Mouse (Mus musculus): ENCODE results near the gene Ror2.

The Ror2 gene

DNA sequence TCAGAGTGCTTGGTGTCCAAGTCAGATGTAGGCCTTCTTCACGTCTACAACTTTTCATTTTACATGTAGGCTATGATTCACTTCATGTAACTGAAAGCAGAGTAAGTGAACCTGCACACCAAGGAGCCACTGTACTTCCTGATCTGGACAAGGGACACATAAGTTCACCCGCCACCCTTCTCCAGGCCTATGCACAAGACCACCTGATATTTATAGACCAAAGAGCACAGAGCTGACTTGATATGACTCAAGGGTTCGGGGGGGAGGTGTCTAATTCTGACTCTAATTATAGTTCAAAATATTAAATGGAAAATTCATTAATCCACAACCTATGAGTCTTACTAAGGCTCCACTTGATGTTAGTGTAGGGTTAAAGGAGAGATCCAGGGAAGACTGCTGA, 14.3 kb downstream of the Ror2 start:
- DNase-seq = no peak

DNA sequence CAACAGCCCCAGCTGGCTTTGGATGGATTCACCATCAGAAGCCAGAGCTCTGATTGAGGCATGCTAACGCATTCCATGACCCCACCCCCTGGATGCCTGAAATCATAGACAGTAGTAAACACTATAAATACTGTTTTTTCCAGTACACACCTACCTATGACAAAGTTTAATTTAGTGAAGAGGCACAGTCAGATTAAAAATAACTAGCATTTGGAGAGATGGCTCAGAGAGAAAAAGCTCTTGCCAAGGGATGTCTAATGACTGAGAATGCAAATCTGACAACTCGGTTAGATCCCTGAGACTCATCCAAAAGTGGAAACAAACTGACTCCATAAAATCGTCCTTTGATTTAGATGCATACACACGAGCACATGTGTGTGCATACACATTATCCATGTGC, 15.4 kb downstream of the Ror2 start:
- no peak for DNase-seq

DNA sequence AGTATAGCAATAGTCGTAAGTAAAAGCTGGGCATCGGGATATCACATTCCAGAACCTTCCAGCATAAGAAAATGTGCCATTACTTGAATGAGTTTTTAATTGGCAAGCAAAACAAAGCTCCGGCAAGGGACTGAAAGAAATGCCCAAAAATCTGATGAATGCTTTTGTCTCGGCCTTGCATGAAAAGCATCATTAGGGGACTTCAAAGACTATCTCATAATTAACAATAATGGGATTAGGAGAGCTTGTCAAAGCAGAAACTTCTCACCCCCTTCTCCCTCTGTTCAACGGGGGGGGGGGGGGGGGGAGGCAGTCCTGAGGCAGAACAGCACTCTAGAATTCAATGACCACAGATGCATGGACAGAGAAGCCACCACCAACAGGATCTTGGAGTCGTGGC, 17.4 kb downstream of the Ror2 start:
- no peak for DNase-seq

DNA sequence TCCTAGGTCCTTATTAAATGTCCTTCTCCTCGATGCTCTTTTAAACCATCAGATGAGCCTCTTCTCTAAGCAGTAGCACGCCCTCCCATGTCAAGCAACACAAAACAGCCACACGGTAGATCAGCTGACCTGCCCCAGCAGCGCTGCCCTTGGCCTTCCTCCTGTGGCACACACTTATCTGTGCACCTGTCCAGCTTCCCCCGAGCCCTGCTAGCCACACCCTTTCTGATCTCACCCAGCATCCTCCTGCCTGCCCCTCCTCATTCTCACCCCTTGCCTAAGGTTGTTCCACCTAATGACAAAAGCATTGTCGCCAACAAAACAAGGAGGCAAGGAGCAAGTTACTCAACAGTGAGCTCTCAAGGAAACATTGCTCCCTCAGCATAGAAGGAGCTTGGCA, 18.1 kb downstream of the Ror2 start:
- no peak for DNase-seq

DNA sequence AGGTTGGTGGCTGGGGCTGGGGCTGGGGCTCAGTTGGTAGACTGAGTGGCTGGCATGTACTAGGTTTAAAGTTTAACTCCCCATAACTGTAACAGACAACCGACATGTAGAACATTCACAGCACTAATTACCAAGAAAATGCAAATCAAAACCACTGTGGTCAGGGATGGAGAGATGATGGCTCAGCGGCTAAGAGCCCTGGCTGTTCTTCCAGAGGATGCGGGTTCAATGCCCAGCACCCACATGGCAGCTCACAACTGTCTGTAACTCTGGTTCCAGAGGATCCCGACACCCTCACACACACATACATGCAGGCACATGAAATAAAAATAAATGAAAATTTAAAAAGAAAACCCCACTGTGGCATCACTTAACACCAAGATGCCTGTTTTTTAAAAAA, 18.8 kb downstream of the Ror2 start:
- no peak for DNase-seq

DNA sequence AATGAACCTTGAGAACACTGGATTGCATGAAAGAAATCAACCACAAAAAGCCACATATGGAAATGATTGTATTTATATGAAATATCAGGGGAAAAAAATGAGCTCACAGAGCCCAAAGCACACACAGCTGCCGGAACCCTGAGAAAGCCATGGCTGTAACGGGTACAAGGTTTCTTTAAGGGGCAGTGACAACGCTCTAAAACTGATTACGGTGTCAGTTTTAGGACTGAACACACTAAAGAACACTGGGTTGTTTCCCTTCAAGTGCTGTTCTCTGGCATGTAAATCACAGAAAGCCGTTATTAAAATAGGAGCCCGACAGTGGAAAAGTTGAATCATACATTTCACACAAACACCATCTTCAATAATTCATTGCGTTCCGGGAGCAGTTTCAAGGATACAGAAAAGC, 19.4 kb downstream of the Ror2 start:
- DNase-seq = no peak

DNA sequence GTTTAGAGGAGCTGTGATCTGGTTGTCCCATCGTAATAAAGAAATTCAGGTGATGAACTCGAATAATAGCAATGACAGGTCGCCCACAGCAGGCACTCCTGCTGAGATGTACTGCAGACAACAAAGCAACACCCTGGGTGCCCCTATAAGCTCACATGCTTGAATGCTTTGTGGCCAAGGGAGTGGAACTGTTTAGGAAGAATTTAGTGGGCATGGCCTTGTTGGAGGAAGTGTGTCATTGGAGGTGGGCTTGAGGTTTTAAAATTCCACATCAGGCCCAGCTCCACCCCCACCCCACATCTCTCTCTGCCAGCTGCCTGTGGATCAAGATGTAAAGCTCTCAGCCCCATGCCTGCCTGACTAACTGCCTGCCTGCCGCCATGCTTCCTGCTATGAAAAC, 21.0 kb downstream of the Ror2 start:
- no peak for DNase-seq

DNA sequence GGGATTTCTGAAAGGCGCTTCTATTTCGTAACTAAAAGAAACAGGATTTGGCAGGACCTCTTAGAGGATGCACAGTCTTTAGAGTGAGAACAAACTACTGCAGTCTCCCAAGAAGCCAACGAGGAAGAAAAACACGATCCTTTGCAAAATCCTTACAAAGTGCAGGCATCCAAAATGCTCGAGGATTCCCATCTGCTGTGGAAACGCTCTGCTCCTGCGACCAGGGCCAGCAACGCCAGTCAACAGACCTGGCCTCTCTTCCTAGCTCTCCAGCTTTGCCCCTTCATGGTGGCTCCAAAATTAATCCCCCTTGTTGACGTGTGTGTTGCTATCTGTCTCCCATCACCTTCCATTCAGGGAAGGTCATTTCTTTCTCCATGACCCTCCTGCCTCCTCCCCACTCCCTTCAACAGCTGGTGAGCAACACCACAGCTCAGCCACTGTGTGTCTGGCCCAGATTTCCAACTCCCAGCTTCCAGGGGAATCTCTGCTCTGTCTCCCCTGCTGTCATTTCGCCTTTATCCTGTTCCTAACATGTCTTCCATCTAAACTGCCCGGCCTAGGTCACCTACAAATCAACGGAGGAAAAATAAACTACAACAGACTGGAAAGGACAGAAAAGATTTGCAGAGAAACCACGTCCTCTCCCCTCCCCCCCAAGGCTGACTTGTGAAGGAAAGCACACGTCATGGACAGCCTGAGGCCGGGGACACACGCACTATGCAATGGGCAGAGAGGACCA, 23.2 kb downstream of the Ror2 start:
- peak; percentile 16 to 36 for DNase-seq

DNA sequence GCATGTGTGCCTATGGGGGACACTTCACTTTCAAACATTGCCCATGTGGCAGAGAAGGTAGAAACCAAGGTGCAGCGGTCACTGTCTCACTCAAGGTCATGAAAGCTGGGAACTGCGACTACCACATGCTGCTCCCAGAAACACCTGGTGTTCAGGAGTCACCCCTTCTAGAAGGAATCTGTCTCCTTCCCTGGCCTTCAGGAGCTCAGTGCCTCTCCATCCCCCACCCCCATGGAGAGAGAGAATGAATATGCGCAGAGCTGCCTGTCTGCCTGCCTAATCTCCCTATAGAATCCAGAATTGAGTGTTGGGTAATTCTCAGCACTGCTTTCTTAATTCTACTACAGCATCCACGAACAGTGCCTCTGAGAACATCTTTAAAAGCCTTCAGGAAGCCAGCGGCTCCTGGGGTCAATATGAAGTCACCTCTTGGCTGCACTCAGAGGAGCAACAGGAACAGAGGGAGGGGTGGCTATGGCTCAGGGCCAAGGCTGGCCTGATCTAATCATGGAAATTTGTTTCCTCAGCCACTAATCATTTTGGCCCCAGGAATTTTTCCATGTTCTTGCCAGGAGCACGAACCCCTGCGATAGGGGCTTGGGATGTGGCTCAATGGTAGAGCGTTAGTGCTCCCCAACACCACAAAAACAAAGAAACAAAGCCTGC, 24.7 kb downstream of the Ror2 start:
- DNase-seq = peak; percentile 67 to 75

DNA sequence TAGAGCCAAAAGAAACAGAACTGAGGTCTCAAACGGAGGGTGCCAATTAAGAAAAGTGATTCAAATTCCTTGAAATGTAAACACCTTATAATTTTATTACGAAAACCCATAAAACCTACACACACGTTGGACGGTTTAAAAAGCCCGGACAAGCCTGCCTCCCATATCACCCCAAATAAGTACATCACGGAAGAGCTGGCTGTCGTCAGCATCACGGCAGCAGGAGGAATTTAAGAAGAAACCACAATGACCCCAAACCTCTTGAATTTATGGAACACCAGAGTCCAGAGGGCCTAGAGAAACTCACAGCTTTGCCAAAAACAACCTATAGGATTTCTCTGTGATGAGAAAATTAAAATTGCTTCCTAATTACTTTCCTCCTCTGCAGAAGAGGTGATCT, 27.0 kb downstream of the Ror2 start:
- DNase-seq = no peak

DNA sequence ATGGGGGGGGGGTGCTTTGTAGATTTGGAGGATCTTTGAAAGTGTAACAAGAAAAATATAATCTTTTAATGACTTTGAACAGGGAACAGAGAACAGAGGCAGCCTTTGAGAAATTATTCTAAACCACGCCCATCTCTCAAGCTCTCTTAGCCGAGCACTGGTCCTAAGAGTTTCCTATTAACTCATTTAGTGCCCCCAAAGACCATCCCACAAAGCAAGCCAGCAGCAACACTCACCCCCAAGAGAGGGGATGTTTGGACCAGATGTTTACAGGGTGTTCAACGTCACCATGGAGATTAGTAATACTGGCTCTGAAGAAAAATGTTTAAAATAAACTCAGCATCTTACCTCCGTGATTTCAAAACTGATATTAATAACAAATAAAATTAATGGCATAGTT, 27.4 kb downstream of the Ror2 start:
- DNase-seq = no peak

DNA sequence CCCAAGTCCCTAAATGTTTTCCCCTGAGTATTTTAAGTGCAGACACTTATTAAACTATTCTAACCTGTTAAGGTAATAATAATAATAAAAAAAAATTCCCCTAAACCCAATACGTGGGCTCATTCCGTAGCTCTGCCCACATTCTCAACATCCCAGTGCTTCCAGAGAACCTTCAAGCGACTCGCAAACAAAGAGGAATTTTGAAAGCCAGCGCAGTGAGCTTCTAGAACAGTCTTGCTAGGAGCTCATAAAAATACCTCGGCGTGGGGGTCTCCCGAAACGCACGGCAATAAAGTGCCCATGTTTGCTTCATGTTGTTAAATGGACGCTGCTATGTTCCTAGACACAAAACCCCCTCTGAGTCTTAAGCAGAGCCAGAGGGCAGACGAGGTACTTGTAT, 32.7 kb downstream of the Ror2 start:
- DNase-seq = no peak

DNA sequence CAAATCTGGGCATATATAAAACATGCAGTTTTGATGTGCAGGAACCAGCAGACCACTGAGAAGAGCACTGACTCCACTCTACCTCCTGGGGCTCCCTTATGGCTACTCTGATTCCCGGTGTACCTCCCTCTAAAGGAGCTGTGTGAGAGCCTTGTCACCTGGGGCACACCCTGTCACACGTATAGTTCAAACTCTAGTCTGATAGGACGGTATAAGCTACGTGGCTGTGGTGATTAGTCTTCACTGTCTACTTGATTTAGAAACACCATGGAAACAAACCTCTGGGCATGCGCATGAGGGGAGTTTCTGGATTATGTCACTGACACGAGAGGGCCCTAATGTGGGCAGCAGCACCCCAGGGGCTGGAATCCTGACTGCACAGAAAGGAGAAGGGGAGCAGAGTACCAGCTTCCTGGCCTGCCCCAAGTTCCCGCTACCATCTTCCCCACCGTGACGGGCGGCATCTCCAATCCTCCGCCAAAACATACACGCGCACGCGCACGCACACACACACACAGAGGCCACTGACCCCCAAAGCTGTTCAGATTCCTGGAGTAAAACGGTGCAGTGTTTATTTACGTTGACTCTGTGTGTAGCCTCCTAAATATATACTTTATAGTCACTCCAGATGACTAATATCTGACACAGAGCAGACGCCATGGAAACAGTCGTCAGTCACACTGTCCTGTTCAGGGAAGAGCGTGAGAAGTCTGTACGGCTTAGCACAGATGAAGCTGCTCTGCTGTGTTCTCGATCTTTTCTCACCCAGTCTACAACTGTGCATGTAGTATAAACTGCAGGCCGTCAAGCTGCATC, 37.1 kb downstream of the Ror2 start:
- DNase-seq = no peak

DNA sequence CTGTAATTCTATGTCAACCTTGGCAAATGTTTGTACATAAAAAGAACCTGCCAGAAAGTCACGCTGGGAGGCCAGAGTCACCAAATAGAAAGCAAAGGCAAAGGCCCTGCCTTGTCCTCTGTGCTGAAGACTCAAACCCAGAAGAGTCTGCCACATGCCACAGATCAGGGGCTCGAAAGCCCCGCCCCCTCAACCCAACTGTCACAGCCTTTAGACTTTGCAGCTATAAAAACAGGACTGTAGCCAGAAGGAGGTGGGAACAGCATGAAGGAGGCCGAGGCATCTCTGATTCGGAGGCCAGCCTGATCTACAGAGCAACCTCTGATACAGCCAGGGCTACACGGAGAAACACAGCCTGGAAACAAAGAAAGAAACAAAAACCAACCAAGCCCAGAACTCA, 37.8 kb downstream of the Ror2 start:
- no peak for DNase-seq

DNA sequence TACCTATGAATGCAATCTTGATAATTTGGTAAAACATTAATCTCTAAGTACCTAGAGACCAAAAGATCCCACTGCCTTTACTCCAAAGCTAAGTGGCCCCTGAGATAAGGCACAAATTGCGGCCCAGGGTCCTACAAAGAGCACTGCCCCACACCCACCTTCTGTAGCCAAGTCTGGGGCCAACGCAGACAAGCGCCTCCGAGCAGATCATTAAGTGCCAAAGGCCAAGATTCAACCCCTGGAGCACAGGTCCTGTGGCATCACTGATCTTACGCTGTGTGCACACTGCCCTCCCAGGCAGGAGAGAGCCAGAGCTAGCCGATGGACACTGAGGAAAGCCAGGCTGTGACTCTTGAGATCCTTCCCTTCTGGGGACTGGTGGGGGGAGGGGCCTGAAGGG, 38.7 kb downstream of the Ror2 start:
- DNase-seq = no peak

DNA sequence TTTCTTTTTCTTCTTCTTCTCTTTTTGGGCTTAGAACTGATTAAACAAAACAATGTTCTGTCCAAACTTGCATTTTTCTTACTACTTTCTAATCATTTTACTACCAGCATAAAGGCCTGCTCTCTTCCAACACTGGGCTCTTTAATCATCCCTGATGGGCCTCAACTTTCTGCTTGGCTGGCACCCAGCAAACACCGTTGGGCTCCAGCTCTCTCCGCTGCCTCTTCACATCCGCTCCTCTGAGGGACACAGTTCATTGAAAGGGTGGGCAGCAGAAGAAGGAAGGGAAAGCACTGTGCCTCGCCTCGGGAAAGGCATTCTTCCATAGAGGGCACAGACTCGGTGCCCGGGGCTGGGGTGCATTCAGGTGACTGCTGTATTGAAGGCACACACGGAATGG, 41.8 kb downstream of the Ror2 start:
- DNase-seq = no peak

DNA sequence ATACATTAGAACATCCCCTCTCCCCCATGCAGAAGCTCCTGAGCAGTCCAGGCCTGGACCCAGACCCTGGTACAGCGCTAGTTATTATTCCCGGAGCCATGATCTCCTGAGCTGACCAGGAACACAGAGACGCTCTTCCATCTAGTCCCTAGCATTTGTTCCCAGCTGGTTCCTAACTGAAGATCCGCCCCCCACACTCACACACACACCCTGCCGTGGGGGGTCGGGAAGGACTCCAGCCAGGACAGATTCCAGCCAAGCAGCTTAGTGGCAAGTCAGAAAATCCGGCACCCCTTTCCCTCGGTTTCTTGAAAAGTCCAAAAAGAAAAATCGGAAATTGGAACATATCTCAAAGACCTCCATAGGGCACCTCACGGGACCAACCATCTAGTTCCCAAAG, 48.5 kb downstream of the Ror2 start:
- DNase-seq = no peak

DNA sequence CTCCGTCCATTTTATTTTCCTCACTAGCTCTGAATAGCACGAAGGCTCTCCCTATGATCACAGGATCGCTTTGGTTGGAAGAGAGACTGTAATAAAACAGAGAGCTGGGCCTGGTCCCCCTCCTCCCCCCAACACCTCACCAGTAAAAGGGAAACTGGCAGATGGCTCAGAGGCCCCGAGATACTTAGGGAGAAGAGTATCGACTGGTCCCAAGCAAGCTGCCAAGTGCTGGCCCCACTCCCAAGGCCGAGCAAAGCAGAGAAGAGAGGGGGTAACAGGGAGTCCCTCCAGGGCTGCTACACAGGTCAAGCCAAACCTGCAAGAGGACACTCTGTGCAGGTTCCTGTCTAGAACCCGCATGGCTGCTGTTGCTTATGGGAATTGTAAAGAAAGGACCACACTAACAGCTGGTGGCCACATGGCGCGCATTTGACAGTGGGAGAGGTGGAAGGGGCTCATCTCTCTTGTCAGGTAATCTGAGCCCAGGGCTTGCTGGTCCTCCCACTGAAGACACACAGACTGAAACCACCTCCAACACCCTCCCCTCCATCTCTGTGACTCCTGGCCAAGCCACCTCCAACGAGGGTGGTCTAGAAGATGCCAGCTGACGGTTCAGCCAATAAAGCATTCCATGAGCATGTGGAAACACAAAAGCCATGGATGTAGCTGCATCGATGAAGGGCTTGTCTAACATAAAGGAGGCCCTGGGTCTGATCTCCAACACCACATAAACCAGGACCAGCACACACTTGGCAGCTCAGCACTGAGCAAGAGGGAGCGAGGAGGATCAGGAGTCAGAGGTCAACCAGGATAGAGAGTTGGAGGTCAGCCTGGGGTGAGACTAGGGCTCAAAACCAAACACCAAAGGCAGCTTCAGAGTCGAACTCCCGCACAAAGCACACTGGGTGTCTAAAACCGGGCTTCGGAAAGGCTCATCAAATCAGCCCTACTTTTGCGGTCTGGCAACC, 49.2 kb downstream of the Ror2 start:
- no peak for DNase-seq

DNA sequence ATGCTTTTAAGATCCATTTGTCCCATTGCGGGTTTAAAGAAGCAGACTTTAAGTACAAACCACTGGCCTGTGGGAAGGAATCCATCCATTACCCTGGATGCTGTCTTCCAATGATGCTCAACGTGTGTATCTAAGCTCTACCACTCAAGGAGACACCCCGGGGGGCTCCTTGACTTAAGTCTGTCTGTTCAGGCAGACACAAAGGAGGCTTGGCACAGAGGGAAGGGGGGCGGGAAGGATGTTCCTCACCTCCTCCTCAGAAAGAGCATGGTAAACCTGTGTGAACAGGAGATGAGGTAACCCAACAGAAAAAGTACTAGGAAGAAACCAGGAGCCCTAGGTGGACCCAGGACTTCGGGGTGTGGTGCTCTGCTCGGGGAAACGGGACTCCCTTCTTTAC, 50.0 kb downstream of the Ror2 start:
- DNase-seq = no peak

DNA sequence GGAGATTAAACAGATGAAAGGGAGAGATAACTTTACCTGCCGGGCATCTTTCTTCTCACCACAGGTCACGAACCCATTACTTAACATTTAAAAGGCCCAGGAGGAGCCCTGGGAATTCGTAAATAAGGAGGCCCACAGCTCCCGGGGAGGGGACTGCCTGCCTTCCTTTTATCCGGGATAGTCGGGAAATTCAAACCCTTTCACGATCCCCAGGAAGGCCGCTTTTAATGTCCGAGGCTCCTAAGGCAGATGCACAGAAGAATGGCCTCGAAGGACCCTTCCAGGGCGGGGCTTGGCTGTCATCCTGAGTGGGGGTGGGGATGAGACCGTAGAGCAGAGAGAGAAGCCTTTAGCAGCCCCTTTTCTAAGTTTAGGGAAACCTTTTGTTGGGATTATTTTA, 51.1 kb downstream of the Ror2 start:
- no peak for DNase-seq

DNA sequence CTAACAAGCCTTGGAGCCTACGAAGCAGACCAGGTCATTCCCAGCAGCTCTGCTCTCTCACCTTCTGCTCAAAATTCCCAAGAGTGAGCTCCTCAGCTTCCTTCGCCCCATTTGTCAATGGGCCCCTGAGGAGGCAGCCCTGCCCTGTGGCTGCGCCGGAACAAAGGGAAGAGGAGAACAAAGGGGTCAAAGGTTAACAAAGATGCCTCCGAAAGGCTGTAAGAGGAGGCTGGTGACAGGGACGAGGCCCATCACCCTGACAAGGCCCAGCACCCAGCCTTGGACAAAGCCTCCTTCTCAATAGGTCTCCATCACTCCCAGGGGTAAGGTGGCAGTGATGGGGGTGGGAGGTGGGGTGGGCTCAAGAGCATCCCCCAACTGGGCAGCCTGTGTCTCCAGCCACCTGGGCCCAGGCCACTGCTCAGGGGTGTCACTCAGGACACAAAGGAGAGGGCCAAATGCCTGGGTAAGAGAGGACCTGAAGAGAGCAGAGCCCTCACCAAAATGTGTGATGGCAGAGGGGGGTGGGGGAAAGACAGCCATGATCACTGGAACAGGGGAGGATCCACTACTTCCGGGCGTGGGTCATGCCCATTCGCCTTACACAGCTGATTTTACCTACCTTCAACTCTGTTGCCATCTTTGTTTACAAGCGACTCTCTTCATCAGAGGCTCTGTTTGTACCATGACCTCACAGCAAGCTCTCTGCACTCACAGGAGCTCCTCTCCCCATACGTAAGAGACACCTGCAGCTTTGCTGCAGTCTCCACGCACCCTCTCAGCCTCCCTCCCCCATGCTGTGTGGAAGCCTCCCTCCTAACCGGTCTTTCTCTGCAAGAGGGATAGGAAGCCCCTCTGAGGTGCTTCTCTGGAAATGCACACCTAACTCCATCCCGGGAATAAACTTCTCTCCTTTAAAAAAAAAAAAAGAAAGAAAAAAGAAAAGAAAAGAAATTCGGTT, 51.8 kb downstream of the Ror2 start:
- DNase-seq = no peak

DNA sequence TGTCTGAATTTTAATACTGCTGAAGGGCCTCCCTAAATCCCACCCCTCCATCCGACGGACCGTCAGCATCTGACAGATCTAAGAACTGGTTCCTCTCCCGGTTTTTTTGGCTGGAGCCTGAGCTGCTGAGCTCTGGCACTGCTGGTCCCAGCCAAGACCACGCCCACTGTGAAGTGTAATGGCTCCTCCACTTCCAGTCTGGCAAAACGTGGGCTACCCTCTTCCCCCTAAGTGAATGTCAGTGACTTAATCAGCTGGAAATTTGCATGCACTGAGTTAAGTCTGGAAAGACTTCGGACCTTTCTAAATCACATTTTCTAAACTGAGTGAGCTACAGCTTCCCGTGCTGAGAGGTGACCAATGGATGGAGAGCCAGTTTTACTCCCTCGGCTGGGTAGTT, 52.5 kb downstream of the Ror2 start:
- DNase-seq = peak; percentile 15 to 18

Data from lung, adult 18-20 months (tissue).